Mouse (Mus musculus) lung, adult 18-20 months (tissue): ENCODE data around the gene Pirb.

ENCODE experiments used
- DNase-seq, 2 experiments: peaks; one replicate each; pipeline ENCODE4 v3.0.0; 2022; ENCODE audit warnings: mixed read lengths in 2 of 2

The Pirb gene

GRCm38 (mm10) chr7:3692382-3692986 is 27.7 kb downstream of the Pirb start, which contains the start of gene Tsen34:
Tsen34 (plus strand) TSS chr7:3692863.
- DNase-seq, result no peak

- no peak for DNase-seq
These were observed 28.3 kb downstream of the Pirb start for GRCm38 (mm10) chr7:3691919-3692318.

- no peak for DNase-seq
These were observed 34.6 kb downstream of the Pirb start for GRCm38 (mm10) chr7:3685400-3686187.

GRCm38 (mm10) chr7:3684698-3685097 is 35.5 kb downstream of the Pirb start:
- DNase-seq, result no peak

- no peak for DNase-seq
These were observed 36.2 kb downstream of the Pirb start for GRCm38 (mm10) chr7:3683908-3684550.

- DNase-seq, result peak; percentile 70 to 83
These were observed 42.8 kb downstream of the Pirb start, which contains the start of gene Tmc4 for GRCm38 (mm10) chr7:3677342-3677741. Tmc4 (minus strand) TSS chr7:3677553.

- peak in 1 of 2 experiments; percentile 19 for DNase-seq
These were observed 43.8 kb downstream of the Pirb start for GRCm38 (mm10) chr7:3676371-3676770.

GRCm38 (mm10) chr7:3675228-3675548 is 45.0 kb downstream of the Pirb start:
- no peak for DNase-seq

- peak; percentile 75 to 85 for DNase-seq
These were observed 45.5 kb downstream of the Pirb start for GRCm38 (mm10) chr7:3674507-3675227.

- no peak for DNase-seq
These were observed 53.2 kb downstream of the Pirb start for GRCm38 (mm10) chr7:3666921-3667391.

GRCm38 (mm10) chr7:3665215-3666114 is 54.7 kb downstream of the Pirb start, which contains the start of gene Leng1:
Leng1 (minus strand) TSS chr7:3665840.
- peak; percentile 98 to 99 for DNase-seq

- peak; percentile 17 to 26 for DNase-seq
These were observed 55.5 kb downstream of the Pirb start for GRCm38 (mm10) chr7:3664524-3665214.
